ENCODE assay signal across 29 mouse cellular contexts in genomic region chr1:86555665-86556064, GRCm38 (mm10). TPM values are rescaled to one million over a fixed set of nuclear protein-coding genes. Genes with fewer than 3 reads are reported as not detected.
DNase-seq lines count a peak whose midpoint lies in the region; ATAC-seq and TF ChIP-seq lines count a peak whose summit lies in the region.
"Had no signal": no experiment of that assay in that cellular context is flagged by ENCODE, and none has a peak within 500 bp of the region (broad histone marks: within the 10 kb centered on the region; RNA-seq: fewer than 3 reads in every experiment).

No protein-coding gene starts in this region.

- no peak overlapping the region for H3K9ac ChIP-seq in liver, adult 2 months (ENCODE audit: low read depth, low read length)
- no peak overlapping the region for H3K9ac ChIP-seq in liver, embryonic 15.5 days
- no peak overlapping the region for H3K9ac ChIP-seq in liver, embryonic 12.5 days
- no peak overlapping the region for H3K9ac ChIP-seq in hindbrain, embryonic 14.5 days
- H3K9ac ChIP-seq: embryonic facial prominence, embryonic 13.5 days; embryonic facial prominence, embryonic 15.5 days; forebrain, embryonic 12.5 days had no signal

- 42% methylated on average over 3 of the region's 3 CpGs for WGBS in liver, adult 2 months
- 65% methylated on average over 3 of the region's 3 CpGs for WGBS in liver, embryonic 15.5 days (ENCODE audit: insufficient replicate concordance)
- WGBS in liver, embryonic 12.5 days (ENCODE audit: insufficient replicate concordance) = 76% methylated on average over 3 of the region's 3 CpGs
- 86% methylated on average over 3 of the region's 3 CpGs for WGBS in hindbrain, embryonic 14.5 days

- no peak for DNase-seq in gastrocnemius, adult 2 months
- DNase-seq in gastrocnemius, adult 18-20 months (ENCODE audit: low spot score) = no peak
- peak; percentile 22 for DNase-seq in liver, adult 2 months (ENCODE audit: extremely low read depth, low read depth, low spot score)
- no peak for DNase-seq in liver
- DNase-seq in yolk sac, embryonic 10.5 days (ENCODE audit: low spot score) = peak; percentile 12
- DNase-seq in hindbrain, embryonic 14.5 days (ENCODE audit: low spot score) = no peak
- DNase-seq: adrenal gland, adult 8-10 months; adrenal gland, postnatal 25 days; B cell, adult 2 months; cerebellum, adult 11 months; cerebellum, adult 18-20 months; cerebellum, adult 8-10 months; cerebellum, adult 9-11 months; cerebellum, postnatal 14 days; cerebellum, postnatal 36 days; embryo, embryonic 11 days had no signal

- no peak for TF ChIP-seq CTCF in gastrocnemius, adult 2 months (IDR thresholded peaks at IDR 0.05)
- no peak for TF ChIP-seq CTCF in liver, adult 2 months (IDR thresholded peaks at IDR 0.05; ENCODE audit: low read depth, low read length)

- ATAC-seq in liver, embryonic 15.5 days (ENCODE audit: insufficient read depth) = peak; percentile 29; the same call in 1 of the 2 replicates
- ATAC-seq in liver, embryonic 12.5 days = no peak
- no peak for ATAC-seq in hindbrain, embryonic 14.5 days (ENCODE audit: low FRiP score)
- ATAC-seq: activated CD4-positive, CD25-positive, alpha-beta regulatory T cell, adult 4 months; CD4-positive, CD25-positive, alpha-beta regulatory T cell, adult 4 months; forebrain, embryonic 14.5 days; Patski had no signal

- no peaks in the 10 kb centered on the region for H3K79me2 ChIP-seq in liver, adult 2 months (ENCODE audit: control insufficient read depth, insufficient read depth, low read length)

- no peaks in the 10 kb centered on the region for H3K27me3 ChIP-seq in liver, adult 2 months (ENCODE audit: control insufficient read depth, insufficient read depth, low read length)
- no peaks in the 10 kb centered on the region for H3K27me3 ChIP-seq in liver, embryonic 15.5 days
- H3K27me3 ChIP-seq in liver, embryonic 12.5 days (replicated peaks) = no peaks in the 10 kb centered on the region
- no peaks in the 10 kb centered on the region for H3K27me3 ChIP-seq in hindbrain, embryonic 14.5 days (ENCODE audit: control insufficient read depth, insufficient read depth, low read length)
- H3K27me3 ChIP-seq: CH12.LX; embryonic facial prominence, embryonic 13.5 days; embryonic facial prominence, embryonic 15.5 days; forebrain, embryonic 12.5 days; Patski had no signal

- H3K4me1 ChIP-seq in liver, adult 2 months (ENCODE audit: control insufficient read depth, insufficient read depth, low read length) = no peaks in the 10 kb centered on the region; the same call in 1 of the 2 replicates
- H3K4me1 ChIP-seq in liver, embryonic 15.5 days (replicated peaks) = peaks cover 36% of the 10 kb centered on the region
- H3K4me1 ChIP-seq in liver, embryonic 12.5 days = peaks cover 41% of the 10 kb centered on the region
- H3K4me1 ChIP-seq in hindbrain, embryonic 14.5 days (replicated peaks; ENCODE audit: control insufficient read depth, insufficient read depth, low read length) = no peaks in the 10 kb centered on the region
- H3K4me1 ChIP-seq: embryonic facial prominence, embryonic 13.5 days; embryonic facial prominence, embryonic 15.5 days; forebrain, embryonic 12.5 days had no signal

- H3K27ac ChIP-seq in gastrocnemius, adult 2 months = peak overlapping the region; percentile 38
- H3K27ac ChIP-seq in liver, adult 2 months (replicated peaks; ENCODE audit: insufficient read depth, low read depth, low read length) = no peak overlapping the region
- no peak overlapping the region for H3K27ac ChIP-seq in liver, embryonic 15.5 days (replicated peaks)
- no peak overlapping the region for H3K27ac ChIP-seq in liver, embryonic 12.5 days
- H3K27ac ChIP-seq in hindbrain, embryonic 14.5 days = no peak overlapping the region
- H3K27ac ChIP-seq: embryonic facial prominence, embryonic 13.5 days; embryonic facial prominence, embryonic 15.5 days; forebrain, embryonic 10.5 days; forebrain, embryonic 12.5 days had no signal

- TF ChIP-seq POLR2A in liver, adult 2 months (IDR thresholded peaks at IDR 0.05; ENCODE audit: extremely low read depth, insufficient read depth, low read length) = no peak

- H3K4me3 ChIP-seq in gastrocnemius, adult 2 months = no peak overlapping the region
- H3K4me3 ChIP-seq in liver, adult 2 months (ENCODE audit: insufficient read depth, low read depth, low read length) = no peak overlapping the region
- no peak overlapping the region for H3K4me3 ChIP-seq in liver, embryonic 15.5 days (replicated peaks)
- no peak overlapping the region for H3K4me3 ChIP-seq in liver, embryonic 12.5 days
- no peak overlapping the region for H3K4me3 ChIP-seq in hindbrain, embryonic 14.5 days (replicated peaks; ENCODE audit: low read length)
- H3K4me3 ChIP-seq: embryonic facial prominence, embryonic 13.5 days; embryonic facial prominence, embryonic 15.5 days; erythroblast, embryonic 14.5 days; forebrain, embryonic 10.5 days; forebrain, embryonic 12.5 days had no signal

- H3K36me3 ChIP-seq in liver, adult 2 months (ENCODE audit: control insufficient read depth, insufficient read depth, low read length) = no peaks in the 10 kb centered on the region
- peaks cover 3% of the 10 kb centered on the region; the same call in 1 of the 2 replicates for H3K36me3 ChIP-seq in liver, embryonic 15.5 days (replicated peaks)
- peaks cover 13% of the 10 kb centered on the region for H3K36me3 ChIP-seq in liver, embryonic 12.5 days
- peaks cover 28% of the 10 kb centered on the region for H3K36me3 ChIP-seq in hindbrain, embryonic 14.5 days (replicated peaks; ENCODE audit: control insufficient read depth, insufficient read depth)

- no peaks in the 10 kb centered on the region for H3K9me3 ChIP-seq in liver, embryonic 15.5 days (replicated peaks)
- H3K9me3 ChIP-seq in liver, embryonic 12.5 days (replicated peaks) = no peaks in the 10 kb centered on the region
- no peaks in the 10 kb centered on the region for H3K9me3 ChIP-seq in hindbrain, embryonic 14.5 days (ENCODE audit: control insufficient read depth, low read length)
- H3K9me3 ChIP-seq: embryonic facial prominence, embryonic 13.5 days; embryonic facial prominence, embryonic 15.5 days; forebrain, embryonic 10.5 days; forebrain, embryonic 12.5 days; G1E had no signal

- no peak overlapping the region for H3K4me2 ChIP-seq in liver, embryonic 15.5 days
- H3K4me2 ChIP-seq in liver, embryonic 12.5 days = no peak overlapping the region
- no peak overlapping the region for H3K4me2 ChIP-seq in hindbrain, embryonic 14.5 days (replicated peaks)
- H3K4me2 ChIP-seq: embryonic facial prominence, embryonic 13.5 days; embryonic facial prominence, embryonic 15.5 days; forebrain, embryonic 12.5 days had no signal

- intact Hi-C loops in gastrocnemius, adult 2 months (cut with DNase I) = no loop called here

RNA-seq across cellular contexts. Expression of gene Pde6d, which starts 26.8 kb away (rescaled TPM):
- 10 to 100 TPM; 24.3 to 30.3 TPM for total RNA-seq in gastrocnemius, adult 2 months (2021)
- total RNA-seq in gastrocnemius, adult 18-20 months (2021) = 10 to 100 TPM; 27.5 to 29.3 TPM
- 3.8 and 5.3 TPM in 2 replicates for total RNA-seq in liver, adult 2 months (2014; rRNA removed)
- polyA plus RNA-seq in liver, adult 2 months (2012; rRNA removed) = 4.7 TPM in 2 replicates
- polyA plus RNA-seq in liver, embryonic 15.5 days (2015; fragmentation: Nextera tagmentation; extraction: Ambion mirVana) = 24.7 and 29.0 TPM in 2 replicates
- 44.0 and 48.0 TPM in 2 replicates for polyA plus RNA-seq in liver, embryonic 12.5 days (2016; fragmentation: Nextera tagmentation; extraction: Ambion mirVana)
- polyA plus RNA-seq in hindbrain, embryonic 14.5 days (2014; fragmentation: Nextera tagmentation; extraction: Ambion mirVana) = 96.6 and 112 TPM in 2 replicates

RNA-seq across cellular contexts. Expression of gene Cops7b, which starts 27.0 kb away (rescaled TPM):
- total RNA-seq in gastrocnemius, adult 2 months (2021) = 10 to 100 TPM; 10.2 to 11.0 TPM
- total RNA-seq in gastrocnemius, adult 18-20 months (2021) = 10 to 100 TPM; 10.3 to 10.5 TPM
- 5.0 and 6.0 TPM in 2 replicates for total RNA-seq in liver, adult 2 months (2014; rRNA removed)
- 13.4 and 20.2 TPM in 2 replicates for polyA plus RNA-seq in liver, adult 2 months (2012; rRNA removed)
- 13.1 and 13.4 TPM in 2 replicates for polyA plus RNA-seq in liver, embryonic 15.5 days (2015; fragmentation: Nextera tagmentation; extraction: Ambion mirVana)
- polyA plus RNA-seq in liver, embryonic 12.5 days (2016; fragmentation: Nextera tagmentation; extraction: Ambion mirVana) = 23.4 and 24.3 TPM in 2 replicates
- polyA plus RNA-seq in hindbrain, embryonic 14.5 days (2014; fragmentation: Nextera tagmentation; extraction: Ambion mirVana) = 50.5 and 55.3 TPM in 2 replicates

RNA-seq across cellular contexts. Expression of gene Ptma, which starts 29.1 kb away (rescaled TPM):
- total RNA-seq in gastrocnemius, adult 2 months (2021) = 100 to 1,000 TPM in 1 of 2 experiments, 10 to 100 TPM in 1; 58.5 to 108 TPM
- total RNA-seq in gastrocnemius, adult 18-20 months (2021) = 10 to 100 TPM; 64.2 to 99.0 TPM
- total RNA-seq in liver, adult 2 months (2014; rRNA removed) = 259 and 274 TPM in 2 replicates
- polyA plus RNA-seq in liver, adult 2 months (2012; rRNA removed) = 214 and 240 TPM in 2 replicates
- 634 and 778 TPM in 2 replicates for polyA plus RNA-seq in liver, embryonic 15.5 days (2015; fragmentation: Nextera tagmentation; extraction: Ambion mirVana)
- polyA plus RNA-seq in liver, embryonic 12.5 days (2016; fragmentation: Nextera tagmentation; extraction: Ambion mirVana) = 1,639 and 1,657 TPM in 2 replicates
- polyA plus RNA-seq in hindbrain, embryonic 14.5 days (2014; fragmentation: Nextera tagmentation; extraction: Ambion mirVana) = 1,567 and 1,692 TPM in 2 replicates

Comparison
In these comparisons a context has a peak if more than half of its experiments do, and no peak if none do; other contexts are left out.
1. DNase-seq: peak in liver, adult 2 months (single experiment) and yolk sac, embryonic 10.5 days (single experiment); none in gastrocnemius, adult 2 months (single experiment), gastrocnemius, adult 18-20 months (single experiment), liver (single experiment) and hindbrain, embryonic 14.5 days (single experiment).